Mouse (Mus musculus) liver, embryonic 11.5 days (tissue): Measurements from ENCODE around the gene C130050O18Rik. TPM values are rescaled to one million over a fixed set of nuclear protein-coding genes. Genes with fewer than 3 reads are reported as not detected.
"Not testable (repeated sequence)": the region's sequence is repeated elsewhere in the genome, so short reads cannot be mapped to it uniquely, and the experiment has no call there.

Experiments
- ATAC-seq: fragments of 200-750 bp; cut with Nextera tagmentation; replicated peaks from 2 replicates; pipeline ENCODE4 v1.8.0; 2017; ENCODE audit warnings: moderate number of reproducible peaks, mild to moderate bottlenecking, moderate TSS enrichment, moderate library complexity; ENCODE audit not compliant: low FRiP score
- DNase-seq: peaks from one replicate; pipeline ENCODE4 v3.0.0-alpha.2; 2017; ENCODE audit warnings: low spot score
- H3K27ac ChIP-seq: fragments of 300-500 bp; sonication (generic); 2 replicates; pipeline ENCODE4 v1.5.1; 2014; ENCODE audit warnings: mild to moderate bottlenecking, low read depth, low read length, control low read depth
- H3K27me3 ChIP-seq: fragments of 300-500 bp; sonication (generic); replicated peaks from 2 replicates; pipeline ENCODE4 v1.6.1; 2014; ENCODE audit warnings: low read length, mixed read lengths; ENCODE audit not compliant: control insufficient read depth, insufficient read depth
- H3K36me3 ChIP-seq: fragments of 300-500 bp; sonication (generic); 2 replicates; pipeline ENCODE4 v1.6.1; 2014; ENCODE audit warnings: mild to moderate bottlenecking, low read length, moderate library complexity, mixed read lengths; ENCODE audit not compliant: control insufficient read depth, insufficient read depth
- H3K4me1 ChIP-seq: fragments of 300-500 bp; sonication (generic); replicated peaks from 2 replicates; pipeline ENCODE4 v1.6.1; 2014; ENCODE audit warnings: low read length, mixed read lengths; ENCODE audit not compliant: control insufficient read depth, insufficient read depth
- H3K4me2 ChIP-seq: fragments of 300-500 bp; sonication (generic); 2 replicates; pipeline ENCODE4 v1.6.1; 2014; ENCODE audit warnings: mild to moderate bottlenecking, control low read depth, moderate library complexity
- H3K4me3 ChIP-seq: fragments of 300-500 bp; sonication (generic); 2 replicates; pipeline ENCODE4 v1.5.1; 2014; ENCODE audit warnings: low read depth, low read length, control low read depth
- H3K9ac ChIP-seq: fragments of 300-500 bp; sonication (generic); 2 replicates; pipeline ENCODE4 v1.6.1; 2014; ENCODE audit warnings: low read depth, low read length, control low read depth
- H3K9me3 ChIP-seq: fragments of 300-500 bp; sonication (generic); 2 replicates; pipeline ENCODE4 v1.6.1; 2016; ENCODE audit warnings: low read length, inconsistent platforms, mixed read lengths; ENCODE audit not compliant: control insufficient read depth
- WGBS: fragments of 180-500 bp; shearing (Covaris S2); extraction: QIAGEN DNeasy Blood & Tissue Kit; methylation state at CpG from one replicate; pipeline ENCODE4 v1.1.7; 2014; 5-methylcytosine and 5-hydroxymethylcytosine counted together
- polyA plus RNA-seq: library from polyadenylated mRNA; unstranded; fragments of >200 nt; fragmentation: Nextera tagmentation; extraction: Ambion mirVana; gene quantifications from 2 replicates; pipeline ENCODE4 v1.2.1, GENCODE M21; 2014

C130050O18Rik gene
- polyA plus RNA-seq, 1 experiment from 2014 or later: 1.6 TPM

DNA sequence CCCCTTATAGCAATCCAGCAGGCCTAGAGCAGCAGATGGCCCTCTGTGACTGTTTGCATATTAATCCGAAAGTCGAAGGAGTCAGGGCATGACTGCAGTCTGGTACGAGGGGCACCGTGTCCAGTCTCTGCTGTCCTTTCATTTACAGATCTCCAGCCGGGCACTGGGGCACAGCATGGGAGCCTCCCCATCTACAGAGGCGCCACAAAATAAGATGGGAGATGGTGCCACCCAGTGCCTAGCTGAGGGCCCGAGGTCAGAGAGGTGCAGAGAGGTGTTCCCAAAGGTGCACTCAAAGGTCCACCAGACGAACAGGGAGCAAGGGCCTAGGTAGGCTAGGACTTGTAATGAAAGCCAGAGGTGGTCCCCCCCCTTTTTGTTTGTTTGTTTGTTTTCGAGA lies 21.8 kb upstream of the C130050O18Rik start:
- Histone ChIP-seq H3K27me3 (no peaks in the 10 kb centered on the region), H3K36me3 (peaks cover under 1% of the 10 kb centered on the region; the same call in 1 of the 2 replicates), H3K9ac (peak overlapping the region; percentile 68), H3K4me3 (peak overlapping the region; percentile 75), H3K9me3 (no peaks in the 10 kb centered on the region), H3K4me1 (peaks cover 86% of the 10 kb centered on the region), H3K4me2 (peak overlapping the region; percentile 76), H3K27ac (peak overlapping the region; percentile 99)
- no peak for DNase-seq
- 59% methylated on average over 9 of the region's 9 CpGs for WGBS
- ATAC-seq: no peak

DNA sequence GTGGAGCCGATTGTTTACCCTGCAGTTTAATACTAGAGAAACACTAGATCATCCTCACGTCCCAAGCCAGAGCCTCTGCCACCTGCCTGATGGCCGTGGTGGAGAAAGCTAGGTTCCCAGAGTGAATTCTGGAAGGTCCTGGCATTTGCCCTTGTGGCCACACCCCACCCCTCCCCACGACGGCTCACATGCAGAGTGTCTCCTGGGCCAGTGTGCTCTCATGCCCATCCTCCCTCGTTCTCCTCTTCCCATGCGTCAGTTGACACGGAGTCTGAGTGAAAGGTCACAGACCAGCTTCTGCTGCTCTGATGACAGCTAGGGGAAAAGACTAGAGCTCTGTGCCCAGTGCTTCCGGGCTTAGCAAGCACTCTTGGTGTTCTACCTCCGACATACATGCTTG lies 20.5 kb upstream of the C130050O18Rik start:
- Histone ChIP-seq H3K4me3 (no peak overlapping the region), H3K9ac (peak overlapping the region; percentile 43)

DNA sequence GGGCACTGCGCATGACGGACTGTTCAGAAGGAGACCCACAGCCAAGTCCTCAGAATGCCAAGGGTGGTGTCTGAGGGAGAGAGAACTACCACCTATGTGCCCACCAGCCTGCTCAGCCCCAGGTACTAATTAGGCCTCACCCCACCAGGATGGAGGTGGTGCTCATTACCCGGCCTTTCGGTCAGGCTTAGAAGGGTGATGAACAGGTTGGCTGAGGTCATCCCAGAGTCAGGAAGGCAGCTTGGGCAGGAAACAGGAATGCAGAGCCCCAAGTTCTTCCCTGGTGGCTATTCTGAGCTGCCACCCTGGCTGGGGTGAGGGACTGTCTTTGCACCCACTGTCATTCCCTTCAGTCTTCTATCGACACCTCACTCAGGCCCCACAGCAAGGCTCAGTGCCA lies 19.0 kb upstream of the C130050O18Rik start:
- Histone ChIP-seq H3K27me3 (no peaks in the 10 kb centered on the region), H3K4me3 (no peak overlapping the region), H3K4me2 (no peak overlapping the region), H3K36me3 (peaks cover 2% of the 10 kb centered on the region; the same call in 1 of the 2 replicates), H3K9ac (peak overlapping the region; percentile 26), H3K4me1 (peaks cover 92% of the 10 kb centered on the region), H3K27ac (peak overlapping the region; percentile 100; the same call in 1 of the 2 replicates), H3K9me3 (no peaks in the 10 kb centered on the region)
- no peak for ATAC-seq
- 92% methylated on average over 5 of the region's 5 CpGs for WGBS
- DNase-seq: no peak

More for the DNA sequence above, 20.5 kb upstream of the C130050O18Rik start:
- no peaks in the 10 kb centered on the region for H3K27me3 ChIP-seq
- DNase-seq: no peak
- ATAC-seq: no peak
- peaks cover 2% of the 10 kb centered on the region; the same call in 1 of the 2 replicates for H3K36me3 ChIP-seq
- peak overlapping the region; percentile 64 for H3K27ac ChIP-seq
- peak overlapping the region; percentile 76 for H3K4me2 ChIP-seq
- H3K9me3 ChIP-seq: no peaks in the 10 kb centered on the region
- H3K4me1 ChIP-seq: peaks cover 86% of the 10 kb centered on the region
- WGBS: 54% methylated on average over 10 of the region's 10 CpGs

DNA sequence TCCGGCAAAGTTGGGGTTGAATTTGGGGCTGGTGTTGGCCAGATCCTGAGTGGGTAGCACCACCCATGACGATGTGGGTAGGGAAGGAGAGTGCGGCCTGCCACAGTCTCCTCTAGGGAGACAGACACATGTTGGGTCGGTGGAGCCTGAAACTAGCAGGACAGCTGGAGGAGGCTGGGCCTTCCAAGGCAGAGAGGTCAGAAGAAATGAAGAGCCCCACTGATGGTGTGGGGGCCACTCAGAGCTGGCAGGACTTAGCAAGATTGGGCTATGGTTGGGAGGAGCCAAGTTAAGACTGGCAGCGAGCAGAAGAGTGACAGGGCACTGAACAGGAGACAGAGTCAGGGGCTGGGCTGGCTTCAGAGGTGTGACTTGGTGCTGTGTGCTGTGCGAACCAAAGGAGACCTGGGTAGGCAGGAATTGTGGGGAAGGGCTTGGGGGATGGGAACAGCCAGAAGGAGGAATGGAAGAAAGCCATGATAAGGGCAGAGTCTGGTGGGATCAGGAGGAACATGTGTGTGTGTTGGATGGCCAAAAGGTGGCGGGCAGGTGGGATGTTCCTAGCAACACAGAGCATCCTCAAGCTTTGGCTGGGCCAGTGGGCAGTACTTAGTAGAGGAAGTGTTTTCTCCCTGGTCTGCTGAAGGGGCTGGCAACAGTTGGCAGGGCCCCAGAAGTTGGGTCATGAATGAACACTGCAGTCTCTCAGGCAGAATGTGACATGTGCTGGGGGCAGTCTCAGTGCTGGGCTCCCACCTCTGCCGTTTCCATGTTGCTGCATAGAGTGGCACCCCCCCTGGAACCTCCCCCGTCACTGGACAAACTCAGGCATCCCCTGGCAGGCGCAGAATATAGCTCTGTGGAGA lies 17.5 kb upstream of the C130050O18Rik start:
- ATAC-seq (no peak), DNase-seq (no peak)
- peak overlapping the region; percentile 20; the same call in 1 of the 2 replicates for H3K4me3 ChIP-seq
- H3K9ac ChIP-seq: peak overlapping the region; percentile 73
- peaks cover 88% of the 10 kb centered on the region for H3K4me1 ChIP-seq
- no peaks in the 10 kb centered on the region for H3K27me3 ChIP-seq
- H3K4me2 ChIP-seq: peak overlapping the region; percentile 67
- H3K9me3 ChIP-seq: no peaks in the 10 kb centered on the region
- peaks cover 8% of the 10 kb centered on the region for H3K36me3 ChIP-seq
- WGBS: 80% methylated on average over 10 of the region's 10 CpGs
- peak overlapping the region; percentile 100 for H3K27ac ChIP-seq

DNA sequence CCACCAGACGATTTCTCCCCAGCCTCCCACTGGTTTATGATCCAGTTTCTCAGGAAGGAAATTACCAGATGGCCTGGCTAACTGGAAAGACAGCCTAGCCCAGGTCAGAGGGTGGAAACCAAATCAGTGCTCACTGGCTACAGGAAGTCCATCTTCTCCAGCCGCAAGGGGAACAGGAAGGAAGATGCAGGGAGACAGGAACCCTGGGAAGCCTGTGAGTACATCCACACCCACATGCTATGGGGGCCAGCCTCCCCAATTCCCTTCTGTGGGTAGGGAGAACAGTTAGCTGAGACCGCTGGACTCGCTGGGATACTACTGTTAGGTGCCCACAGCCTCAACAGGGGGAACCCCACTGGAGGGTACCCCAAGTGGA lies 16.9 kb upstream of the C130050O18Rik start:
- Histone ChIP-seq H3K9me3 (no peaks in the 10 kb centered on the region), H3K4me1 (peaks cover 82% of the 10 kb centered on the region), H3K4me2 (peak overlapping the region; percentile 67), H3K9ac (peak overlapping the region; percentile 73), H3K27ac (peak overlapping the region; percentile 100), H3K36me3 (peaks cover 14% of the 10 kb centered on the region), H3K27me3 (no peaks in the 10 kb centered on the region), H3K4me3 (peak overlapping the region; percentile 20; the same call in 1 of the 2 replicates)
- DNase-seq (no peak), ATAC-seq (no peak)
- WGBS: 52% methylated on average over 4 of the region's 4 CpGs

DNA sequence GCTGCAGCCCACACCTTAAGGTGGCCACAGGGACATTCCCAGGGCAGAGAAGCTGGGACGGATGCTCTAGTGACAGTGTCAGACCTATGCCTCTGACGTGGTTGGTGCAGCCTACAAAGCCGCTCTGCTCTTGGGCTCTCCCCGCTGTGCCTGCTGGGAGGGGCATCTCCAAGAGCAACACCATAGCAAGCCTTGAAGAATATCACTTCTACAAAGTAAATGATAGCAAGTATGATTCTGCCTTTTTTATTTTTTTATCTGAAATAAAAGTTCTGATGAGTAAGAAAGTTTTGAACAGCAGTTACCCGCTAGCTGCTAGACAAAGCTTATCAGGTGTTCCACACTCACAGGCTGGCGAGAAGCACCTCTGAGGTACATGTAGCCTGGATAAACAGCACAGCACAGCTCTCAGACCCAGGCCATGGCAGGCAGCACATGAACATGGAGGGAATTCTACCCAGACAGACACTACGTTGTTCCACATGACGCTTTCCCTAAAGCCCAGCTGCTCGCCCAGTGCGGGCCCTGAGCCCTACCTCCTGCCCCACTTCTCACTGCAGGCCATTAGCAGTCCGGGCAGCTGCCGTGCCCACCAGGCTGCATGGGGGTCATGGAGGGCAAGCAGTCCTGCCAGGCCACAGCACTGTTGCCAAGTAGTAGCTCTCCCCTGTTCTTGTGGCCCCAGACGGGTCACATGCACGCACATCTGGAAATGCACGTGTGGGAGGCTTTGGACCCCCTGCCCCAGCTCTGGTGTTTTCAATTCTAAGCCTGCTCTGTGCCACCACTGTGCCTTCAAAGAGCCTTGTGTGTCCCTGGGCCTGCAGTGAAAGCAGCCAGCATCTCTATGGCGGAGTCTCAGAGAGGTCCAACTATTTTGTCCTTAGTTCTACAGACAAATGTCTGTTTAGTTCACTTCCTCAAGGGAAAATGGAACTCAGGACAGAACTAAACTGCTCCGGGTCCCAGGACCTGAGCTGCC lies 16.1 kb upstream of the C130050O18Rik start:
- no peak for DNase-seq
- H3K4me3 ChIP-seq: peak overlapping the region; percentile 40
- no peaks in the 10 kb centered on the region for H3K27me3 ChIP-seq
- peak; percentile 80 for ATAC-seq
- no peaks in the 10 kb centered on the region for H3K9me3 ChIP-seq
- peaks cover 77% of the 10 kb centered on the region for H3K4me1 ChIP-seq
- H3K4me2 ChIP-seq: peak overlapping the region; percentile 67
- 58% methylated on average over 17 of the region's 17 CpGs for WGBS
- peak overlapping the region; percentile 100 for H3K27ac ChIP-seq
- peaks cover 16% of the 10 kb centered on the region for H3K36me3 ChIP-seq
- peak overlapping the region; percentile 73 for H3K9ac ChIP-seq

- peak overlapping the region; percentile 100 for H3K27ac ChIP-seq
- H3K4me1 ChIP-seq: peaks cover 77% of the 10 kb centered on the region
- no peaks in the 10 kb centered on the region for H3K27me3 ChIP-seq
- peak overlapping the region; percentile 40 for H3K4me3 ChIP-seq
- peak overlapping the region; percentile 73 for H3K9ac ChIP-seq
- DNase-seq: peak; percentile 75
- peak; percentile 85 for ATAC-seq
- no peaks in the 10 kb centered on the region for H3K9me3 ChIP-seq
- H3K36me3 ChIP-seq: peaks cover 16% of the 10 kb centered on the region
- 11% methylated on average over 6 of the region's 6 CpGs for WGBS
- peak overlapping the region; percentile 67 for H3K4me2 ChIP-seq
Measured at GRCm38 (mm10) chr5:139389676-139390061, 15.4 kb upstream of the C130050O18Rik start.

- not testable (repeated sequence) for DNase-seq, H3K27me3 ChIP-seq, H3K9me3 ChIP-seq
- peak overlapping the region; percentile 73 for H3K9ac ChIP-seq
- peak; percentile 27 for ATAC-seq
- H3K4me1 ChIP-seq: peaks cover 76% of the 10 kb centered on the region
- peak overlapping the region; percentile 100 for H3K27ac ChIP-seq
- peaks cover 16% of the 10 kb centered on the region for H3K36me3 ChIP-seq
- peak overlapping the region; percentile 40 for H3K4me3 ChIP-seq
- 57% methylated on average over 5 of the region's 5 CpGs for WGBS
- H3K4me2 ChIP-seq: peak overlapping the region; percentile 67
Measured at GRCm38 (mm10) chr5:139390324-139391119, 14.6 kb upstream of the C130050O18Rik start.
